Mouse (Mus musculus): Measurements from ENCODE around the gene Tmbim6.

The Tmbim6 gene

DNA sequence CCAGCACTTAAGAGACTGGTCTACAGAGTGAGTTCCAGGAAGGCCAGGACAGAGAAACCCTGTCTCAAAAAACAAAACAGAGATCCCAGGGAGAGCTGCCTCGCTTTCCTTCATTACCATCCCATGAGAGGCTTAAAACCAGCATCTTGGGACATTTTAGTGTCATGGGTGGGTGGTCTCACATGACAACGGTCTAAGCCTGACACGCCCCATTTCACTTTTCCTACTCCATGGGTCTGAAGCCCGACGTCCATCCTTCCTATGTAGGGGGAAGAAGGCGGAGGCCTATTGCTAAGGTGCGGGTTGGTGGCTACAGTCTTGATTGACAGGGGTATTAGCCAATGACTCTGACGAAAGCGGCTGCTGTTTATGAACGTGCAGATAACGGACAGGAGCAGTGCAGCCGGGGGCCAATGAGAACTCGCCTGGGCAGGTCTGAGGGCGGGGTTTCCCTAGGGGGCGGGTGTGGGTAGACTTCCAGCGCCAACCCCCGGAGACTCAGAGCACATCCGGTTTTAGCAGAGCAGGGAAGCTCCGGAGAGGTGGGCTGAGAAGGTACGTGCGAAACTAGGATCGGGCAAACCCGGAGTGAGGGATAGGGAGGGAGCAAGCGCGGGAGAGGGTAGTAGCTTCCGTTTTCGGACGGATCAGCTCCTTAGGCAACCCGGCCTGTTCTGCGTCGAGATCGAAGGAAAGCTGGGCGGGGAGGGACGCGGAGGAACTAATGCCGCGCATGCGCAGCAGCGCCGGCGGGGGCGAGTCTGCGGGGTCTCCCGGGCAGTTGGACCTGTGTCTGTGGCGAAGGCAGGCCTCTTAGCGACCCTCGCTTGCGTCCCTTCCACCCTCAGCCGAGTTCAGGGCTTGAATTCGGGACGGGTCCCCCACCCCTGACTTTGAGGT lies at the start of gene Tmbim6:
TSS of gene Tmbim6 (plus strand) at position 397 of the 900 bp plus-strand sequence.
- DNase-seq, result peak; percentile 100

DNA sequence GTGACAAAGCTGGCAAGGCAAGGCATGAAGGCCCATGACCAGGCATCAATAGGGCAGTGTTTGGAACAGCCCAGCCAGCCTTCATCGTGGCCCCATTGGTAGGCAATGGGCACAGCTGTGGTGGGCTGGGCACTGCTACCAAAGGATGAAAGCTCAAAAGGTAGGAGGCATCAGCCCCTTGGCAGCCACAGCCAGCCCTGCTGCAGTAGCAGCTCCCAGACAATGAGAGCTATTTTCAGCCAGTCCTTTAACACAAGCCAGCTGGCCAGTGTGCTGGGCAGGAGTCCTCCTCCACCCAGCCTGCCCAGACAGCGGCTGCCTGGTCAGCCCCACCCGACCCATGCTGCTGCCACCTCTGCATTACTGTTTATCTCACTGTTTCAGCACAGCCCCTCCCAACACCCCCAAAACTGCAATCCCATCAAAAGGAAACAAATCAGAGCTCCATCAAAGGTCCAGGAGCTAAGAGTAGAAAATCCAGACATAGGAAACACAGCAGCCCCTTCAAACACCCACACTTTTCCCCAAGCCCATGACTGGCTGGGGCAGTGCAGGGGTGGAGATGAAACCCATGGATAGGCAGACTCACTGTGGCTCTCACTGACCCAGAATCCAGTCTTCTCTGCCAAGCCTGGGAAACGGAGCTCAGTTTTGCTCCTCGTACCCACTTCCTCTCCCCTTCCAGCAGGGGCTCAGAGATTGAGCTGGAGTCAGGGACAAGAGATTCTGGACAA lies 49.1 kb upstream of the Tmbim6 start:
- peak; percentile 39 for DNase-seq

DNA sequence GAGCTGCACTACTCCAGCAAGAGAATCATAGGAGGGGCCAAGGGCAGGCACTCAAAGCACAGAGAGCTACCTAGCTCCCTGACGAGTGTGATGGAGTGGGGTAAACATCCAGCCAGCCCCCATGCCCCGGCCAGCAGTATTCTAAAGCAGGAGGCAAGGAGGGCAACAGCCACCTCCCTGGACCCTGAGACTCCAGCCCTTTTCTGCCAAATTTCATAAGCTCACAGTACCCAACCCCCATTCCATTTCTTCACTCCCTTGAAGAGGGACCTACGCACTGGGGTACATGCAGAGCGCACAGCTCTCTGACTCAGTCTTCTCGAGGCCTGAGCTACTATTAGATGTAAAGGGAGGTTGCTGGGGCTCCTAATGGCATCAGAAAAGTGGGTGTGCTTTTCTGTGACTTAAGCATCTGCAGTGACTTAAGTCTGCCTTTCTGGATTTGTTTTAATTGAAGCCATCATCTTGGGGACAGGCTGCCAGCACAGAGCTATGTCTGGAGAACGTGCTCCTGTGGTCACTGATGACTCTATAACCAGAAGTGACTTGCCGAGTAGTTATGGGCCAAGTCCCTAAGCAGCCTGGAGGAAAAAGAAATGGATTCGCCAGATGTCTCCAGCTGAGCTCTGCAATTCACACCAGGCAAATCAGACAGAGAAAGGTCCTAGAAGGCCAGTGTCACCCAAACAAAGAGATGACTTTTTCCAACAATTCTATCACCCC lies 48.4 kb upstream of the Tmbim6 start:
- no peak for DNase-seq

DNA sequence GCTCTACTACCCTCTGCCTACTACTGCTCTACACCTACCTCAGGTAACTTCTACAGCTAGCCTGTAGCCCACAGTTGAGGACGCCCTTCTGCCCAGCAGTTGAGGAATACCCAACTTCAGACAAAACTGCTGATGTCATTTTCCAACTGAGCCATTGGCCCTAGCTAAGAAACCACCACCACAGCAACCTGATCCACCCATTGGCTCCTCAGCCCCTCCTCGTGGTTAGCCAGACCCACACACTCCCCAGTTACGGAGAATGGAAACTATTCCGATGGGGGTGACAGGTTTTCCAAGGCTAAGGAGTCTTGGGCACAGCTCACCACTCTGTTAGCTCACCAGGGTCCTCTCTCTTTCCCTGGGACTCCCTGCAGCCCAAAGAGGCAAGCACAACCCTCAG lies 47.7 kb upstream of the Tmbim6 start:
- DNase-seq, result no peak

DNA sequence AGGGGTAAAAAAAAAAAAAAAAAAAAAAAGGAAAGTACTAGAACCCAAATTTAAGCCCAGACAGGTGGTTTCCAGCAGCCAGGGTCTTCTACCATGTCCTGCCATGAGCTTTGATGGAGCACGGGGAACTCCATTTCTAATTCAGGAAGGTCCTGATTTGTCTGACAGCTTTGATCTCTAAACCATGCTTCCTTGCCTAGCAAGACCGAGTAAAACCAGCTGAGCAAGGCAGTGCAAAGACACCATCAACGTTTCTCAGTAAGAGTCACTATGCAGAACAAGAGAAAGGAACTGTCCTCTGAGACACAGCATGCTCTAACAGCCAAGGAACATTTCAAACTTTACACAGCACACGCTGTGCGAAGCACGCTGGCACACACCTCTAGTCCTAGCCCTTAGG lies 41.1 kb upstream of the Tmbim6 start:
- no peak for DNase-seq

DNA sequence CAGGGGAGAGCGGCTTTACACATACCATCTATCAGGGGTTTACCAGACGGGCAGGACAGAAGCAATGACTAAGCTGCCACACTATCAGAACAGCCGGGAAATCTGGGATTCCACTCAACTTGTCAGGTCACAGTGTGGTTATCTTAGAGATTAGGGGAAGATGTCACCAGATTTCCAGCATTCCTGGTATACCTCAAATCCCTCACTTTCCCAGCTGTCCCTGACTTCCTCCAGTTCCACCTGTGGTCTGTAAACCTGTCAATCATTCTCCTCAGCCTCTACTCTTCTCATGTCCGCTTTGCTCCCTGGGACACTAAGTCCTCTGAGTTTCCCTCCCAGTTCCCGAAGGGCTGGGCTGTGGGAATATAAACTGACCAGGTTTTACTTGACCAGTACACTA lies 40.4 kb upstream of the Tmbim6 start:
- no peak for DNase-seq

DNA sequence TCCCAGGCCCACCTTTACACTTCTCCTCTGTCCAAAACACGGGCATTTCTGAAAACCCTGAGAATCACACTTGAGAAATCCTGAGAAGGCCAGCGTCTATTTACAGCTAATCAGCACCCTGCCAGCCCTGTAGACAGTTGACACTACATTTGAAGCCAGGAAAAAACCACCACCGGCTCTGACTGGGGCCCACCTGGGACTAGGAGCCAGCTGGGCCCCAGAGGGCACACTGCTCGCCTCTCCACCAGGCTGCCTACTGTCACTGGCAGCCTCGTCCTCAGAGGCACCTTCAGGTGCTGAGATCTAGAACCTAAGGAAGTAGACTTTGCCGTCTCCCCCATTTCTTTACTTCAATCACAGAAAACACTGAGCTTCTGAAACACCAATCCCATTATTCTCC lies 37.0 kb upstream of the Tmbim6 start:
- no peak for DNase-seq

DNA sequence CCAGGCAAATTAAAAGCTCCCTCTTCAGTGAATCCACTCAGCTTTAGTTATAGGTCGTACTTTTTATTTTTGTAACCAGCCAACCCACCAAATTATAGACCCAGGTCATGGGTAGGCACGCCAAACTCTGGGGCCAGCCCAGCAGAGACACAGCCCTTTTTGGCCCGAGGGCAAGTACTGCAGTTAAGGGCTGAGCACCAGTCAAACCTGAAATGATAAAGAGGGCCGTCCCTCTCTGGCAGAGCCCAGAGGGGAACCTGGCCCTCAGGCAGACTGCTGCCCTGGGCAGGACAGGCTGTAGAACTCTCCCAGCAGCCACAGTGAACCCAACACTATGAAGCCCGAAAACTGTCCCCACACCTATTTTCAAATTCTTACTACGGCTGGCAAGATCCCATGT lies 36.2 kb upstream of the Tmbim6 start:
- DNase-seq, result no peak

DNA sequence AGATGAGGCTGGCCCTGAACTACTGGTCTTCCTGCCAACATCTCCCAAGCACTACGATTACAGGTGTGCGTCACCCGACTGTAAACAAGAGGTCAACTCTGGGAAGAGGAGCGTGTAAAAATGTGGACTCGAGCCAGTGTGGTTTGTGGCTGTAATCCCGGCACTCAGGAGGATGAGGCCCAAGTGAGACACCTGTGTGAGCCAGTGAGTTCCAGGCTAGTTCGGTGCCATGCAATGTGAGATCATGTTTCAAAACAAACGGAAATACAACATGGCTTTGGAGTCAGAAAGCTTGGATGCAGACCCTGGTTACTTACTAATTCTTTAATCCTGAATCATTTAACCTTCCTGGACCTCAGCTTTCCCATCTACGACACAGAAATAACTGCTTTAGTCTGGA lies 33.7 kb upstream of the Tmbim6 start:
- DNase-seq, result no peak

DNA sequence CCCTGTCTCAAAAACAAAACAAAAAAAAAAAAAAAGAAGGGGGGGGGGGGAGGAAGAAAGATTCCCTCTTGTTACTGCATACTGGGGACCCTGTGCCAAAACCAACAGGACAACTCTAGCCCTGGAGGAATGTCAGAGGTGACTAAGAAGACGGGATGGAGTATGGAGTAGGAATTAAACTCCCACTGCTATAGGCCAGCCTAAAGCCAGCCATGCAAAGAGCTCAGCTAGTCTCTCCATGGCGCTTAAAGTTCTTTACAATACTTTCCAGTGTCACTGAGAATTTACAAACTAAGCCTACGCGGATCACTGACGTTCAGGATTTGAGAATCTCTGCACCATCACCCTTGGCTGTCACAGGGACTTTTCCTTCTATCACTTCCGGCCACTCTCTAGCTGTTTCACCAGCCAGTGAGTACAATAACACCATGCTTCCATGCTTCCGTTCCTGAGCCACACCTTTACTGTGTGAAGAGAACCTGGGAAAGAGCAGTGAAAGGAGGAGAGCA lies 28.6 kb upstream of the Tmbim6 start:
- no peak for DNase-seq

DNA sequence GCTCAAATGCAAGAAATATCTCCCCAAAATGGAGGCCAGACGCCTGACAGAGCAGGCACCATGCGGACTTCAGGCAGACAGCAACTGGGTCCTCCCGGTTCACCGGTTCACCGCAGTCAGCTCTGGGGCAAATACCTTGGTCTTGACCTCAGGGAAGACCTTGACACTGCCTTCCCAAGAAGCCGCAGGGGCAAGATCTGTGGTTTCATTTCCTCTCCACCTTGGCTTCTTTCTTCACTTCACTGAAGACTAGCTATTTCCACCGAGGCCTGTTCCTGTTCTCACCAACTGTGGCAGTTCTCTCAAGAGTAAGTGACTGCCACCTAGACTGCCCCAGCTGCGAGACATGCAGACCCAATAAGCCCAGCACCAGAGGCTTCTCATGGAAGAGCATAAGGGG lies 27.8 kb upstream of the Tmbim6 start:
- DNase-seq, result no peak

DNA sequence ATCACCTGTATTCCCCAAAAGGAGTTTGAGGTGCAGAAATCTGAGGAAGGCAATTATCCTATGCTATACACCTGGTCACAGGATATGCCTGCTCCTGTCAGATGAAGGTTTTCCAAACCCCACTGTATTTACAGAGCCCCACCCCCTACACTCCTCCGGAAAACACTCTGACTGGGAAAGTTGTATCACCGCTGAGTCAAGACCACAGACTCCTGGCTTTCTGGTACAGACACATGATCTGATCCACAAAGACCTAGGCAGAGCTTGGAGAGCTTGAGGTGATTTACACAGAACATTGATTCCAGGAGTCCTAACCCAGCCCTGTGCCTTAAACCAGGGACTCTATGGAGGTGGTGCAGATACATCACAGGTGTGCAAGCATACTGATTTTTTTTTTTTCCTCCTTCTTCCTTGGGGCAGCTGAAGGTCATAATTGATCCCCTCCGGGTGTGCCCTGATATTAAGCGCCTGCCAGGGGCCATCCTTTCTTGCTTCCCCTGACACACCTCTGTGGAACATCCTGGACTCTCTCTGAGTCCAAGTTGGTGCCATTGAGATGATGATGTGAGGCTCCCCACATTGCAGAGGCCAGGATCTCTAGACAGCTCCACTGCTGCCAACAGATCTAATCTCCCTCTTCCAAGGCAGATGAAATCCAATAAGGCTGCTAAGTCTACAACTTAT lies 24.0 kb upstream of the Tmbim6 start:
- no peak for DNase-seq

DNA sequence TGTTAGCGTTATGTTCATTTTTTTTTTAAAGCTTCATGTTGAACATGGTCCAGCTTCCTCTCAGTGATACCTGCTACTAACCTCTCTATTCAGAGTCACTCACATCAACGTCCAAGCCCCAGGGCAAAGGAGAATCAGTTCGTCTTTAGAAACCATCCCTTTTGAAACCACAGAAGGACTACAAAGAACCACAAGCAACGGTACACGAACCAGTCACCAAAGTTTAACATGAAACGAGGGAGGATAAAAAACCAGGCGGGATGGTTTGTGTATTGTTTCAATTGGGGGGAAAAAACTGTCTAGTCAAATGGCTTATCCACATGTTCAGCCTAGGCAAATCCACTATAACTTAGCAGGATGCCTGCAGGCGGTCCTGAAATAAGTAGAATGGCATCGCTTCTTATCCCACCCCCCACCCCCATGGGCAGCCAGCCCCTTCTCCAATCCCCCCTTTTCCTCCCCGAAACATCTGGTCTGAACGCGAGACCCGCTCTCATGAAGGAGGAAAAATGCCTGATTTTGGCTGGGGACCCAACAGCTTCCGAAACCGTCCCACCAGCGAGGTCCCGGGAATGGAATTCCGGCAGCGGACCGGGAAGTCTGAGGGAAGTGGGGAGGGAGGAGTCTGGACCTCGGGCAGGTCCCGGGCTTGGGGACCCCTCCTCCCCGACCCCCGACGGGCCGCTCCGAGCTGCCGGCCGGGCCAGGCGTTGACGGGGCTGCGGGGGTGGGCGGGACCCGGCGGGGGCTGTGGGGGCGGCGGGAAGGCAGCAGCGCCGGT lies 23.1 kb upstream of the Tmbim6 start:
- DNase-seq, result no peak

DNA sequence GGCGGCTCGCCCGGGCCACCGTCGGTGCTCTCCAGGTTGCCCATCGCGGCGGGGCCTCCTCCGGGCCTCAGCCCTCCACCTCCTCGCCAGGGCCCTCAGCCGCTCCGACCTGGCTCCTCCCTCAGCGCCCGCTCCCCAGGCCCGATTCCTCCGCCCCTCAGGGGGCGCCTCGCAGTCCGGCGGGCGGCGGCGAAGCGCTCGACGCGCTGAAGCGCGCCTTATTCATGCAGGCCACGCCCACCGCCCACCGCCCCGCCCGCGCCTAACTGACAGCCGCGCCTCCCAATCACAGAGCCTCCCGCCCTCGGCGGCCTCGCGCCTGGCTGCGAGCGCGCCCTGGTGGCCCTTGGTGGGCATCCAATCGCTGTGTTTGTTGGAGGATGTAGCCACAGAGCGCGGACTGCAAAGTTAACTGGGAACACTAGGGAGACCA lies 22.4 kb upstream of the Tmbim6 start, which contains the start of gene Fmnl3:
TSS of gene Fmnl3 (minus strand) at position 224 of the 433 bp plus-strand sequence.
- peak; percentile 92 for DNase-seq

DNA sequence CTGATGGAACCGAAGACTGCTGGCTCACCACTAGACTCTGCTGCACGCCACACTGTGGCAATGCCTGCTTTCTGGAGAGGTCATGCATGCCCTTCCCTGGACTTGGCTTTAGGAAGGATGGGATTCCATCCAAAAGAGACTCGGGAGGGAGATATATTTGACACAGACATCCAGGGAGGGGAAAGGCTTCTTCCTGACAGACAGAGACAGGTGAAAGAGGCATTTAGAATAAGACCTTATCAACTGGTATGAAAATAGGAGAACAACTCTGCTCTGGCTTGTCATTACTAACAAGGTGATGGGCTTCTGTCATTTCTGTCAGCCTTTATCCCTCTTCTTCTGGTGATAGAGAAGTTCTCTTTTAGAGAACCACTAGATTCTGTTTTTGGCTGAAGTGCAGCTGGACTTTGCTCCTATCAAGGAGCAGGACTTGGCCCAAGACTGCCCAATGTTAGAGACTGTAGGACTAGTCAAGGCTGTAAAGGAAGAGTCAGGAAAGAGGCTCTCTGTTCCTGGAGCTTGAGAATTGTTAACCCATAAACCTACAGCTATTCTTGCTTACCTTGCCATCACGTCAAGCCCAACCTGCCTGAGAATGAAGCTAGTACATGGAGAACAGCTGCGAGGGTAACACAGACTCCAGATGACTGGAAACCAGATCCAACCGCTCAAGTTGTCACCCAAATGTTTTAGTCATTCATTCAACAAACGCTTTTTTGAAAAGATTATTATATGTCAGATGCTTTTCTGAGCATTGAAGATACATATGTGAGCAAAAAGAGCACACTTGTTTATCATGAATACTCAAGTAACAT lies 20.9 kb upstream of the Tmbim6 start:
- no peak for DNase-seq

DNA sequence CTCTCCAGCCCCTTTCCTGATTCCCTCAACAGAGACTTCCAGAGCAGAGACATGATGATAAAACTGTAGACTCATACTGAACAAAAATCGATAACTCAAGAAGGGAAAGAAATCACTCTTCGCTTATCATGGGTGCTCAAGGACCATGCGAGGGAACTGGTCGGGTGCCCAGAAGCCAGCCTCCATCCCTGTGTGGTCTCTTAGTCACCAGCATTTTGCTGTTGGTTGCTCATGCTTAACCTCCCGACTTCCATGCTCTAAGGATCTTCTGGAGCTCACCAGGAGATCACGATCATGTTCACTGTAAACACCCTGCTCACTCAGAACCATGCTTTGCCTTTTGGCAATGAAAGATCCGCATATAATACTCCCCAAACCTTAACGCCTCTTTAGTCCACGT lies 19.9 kb upstream of the Tmbim6 start:
- DNase-seq, result no peak

DNA sequence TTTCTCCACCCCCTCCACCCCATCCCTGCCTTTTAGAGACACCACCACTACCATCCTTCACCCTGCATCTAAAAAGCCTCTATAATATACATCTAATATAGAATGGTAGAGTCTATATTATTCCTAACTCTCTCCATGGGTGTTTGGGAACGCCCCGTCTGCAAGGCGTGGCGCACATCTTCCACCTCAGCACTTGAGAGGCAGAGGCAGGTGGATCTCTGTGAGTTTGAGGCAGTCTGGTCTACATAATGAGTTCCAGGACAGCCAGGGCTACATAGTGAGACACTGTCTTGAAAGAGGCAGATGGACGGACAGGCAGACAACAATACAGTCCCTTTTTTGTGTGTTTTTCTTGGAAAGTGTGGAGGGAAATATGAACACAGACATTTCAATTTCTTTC lies 17.6 kb upstream of the Tmbim6 start:
- DNase-seq, result no peak

DNA sequence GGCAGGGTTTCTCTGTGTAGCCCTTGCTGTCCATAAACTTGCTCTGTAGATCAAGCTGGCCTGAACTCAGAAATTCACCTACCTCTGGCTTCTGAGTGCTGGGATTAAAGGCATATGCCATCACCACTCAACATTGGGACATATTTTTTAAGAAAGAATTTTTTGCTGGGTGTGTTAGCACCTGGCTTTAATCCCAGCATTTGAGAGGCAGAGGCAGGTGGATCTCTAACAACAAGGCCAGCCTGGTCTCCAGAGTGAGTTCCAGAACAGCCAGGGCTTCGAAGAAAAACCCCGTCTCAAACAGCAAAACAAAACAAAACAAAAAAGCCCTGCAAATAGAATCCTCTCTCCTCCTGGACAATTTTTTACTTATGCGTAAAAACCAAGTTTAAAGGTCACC lies 17.1 kb upstream of the Tmbim6 start:
- DNase-seq, result no peak

DNA sequence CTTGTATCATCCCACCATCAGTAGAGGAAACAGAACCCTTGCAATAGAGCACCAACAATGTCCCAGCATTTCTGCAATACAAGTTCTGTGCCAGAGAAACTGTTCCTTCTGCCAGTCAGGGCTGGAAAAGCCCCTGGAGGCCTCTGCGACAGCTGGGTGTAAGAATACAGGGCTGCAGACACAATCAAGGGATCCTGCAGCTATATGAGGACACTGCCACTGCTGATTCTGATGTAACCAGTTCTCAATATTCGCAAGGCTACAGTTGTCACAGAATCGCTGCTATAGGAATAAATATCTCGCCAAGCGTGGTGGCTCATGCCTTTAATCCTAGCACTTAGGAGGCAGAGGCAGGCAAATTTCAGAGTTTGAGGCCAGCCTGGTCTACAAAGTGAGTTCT lies 16.4 kb upstream of the Tmbim6 start:
- no peak for DNase-seq

DNA sequence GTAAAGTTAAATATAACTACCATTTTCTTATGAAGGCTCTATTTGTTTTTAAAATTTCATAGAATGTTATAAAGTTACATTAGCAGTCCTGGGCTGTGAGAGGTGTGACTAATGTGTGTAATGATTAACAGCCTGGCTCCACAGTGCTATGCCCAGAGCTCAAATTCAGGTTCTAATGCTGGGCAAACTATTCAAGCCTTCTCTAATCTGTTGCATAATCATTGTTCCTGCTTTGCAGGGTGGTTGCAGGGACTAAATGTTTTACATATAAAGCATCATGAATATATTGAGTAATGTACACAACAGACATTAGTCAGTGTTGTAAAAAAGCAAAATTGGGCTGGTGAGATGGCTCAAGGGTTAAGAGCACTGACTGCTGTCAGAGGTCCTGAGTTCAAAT lies 9.8 kb upstream of the Tmbim6 start:
- DNase-seq, result no peak

DNA sequence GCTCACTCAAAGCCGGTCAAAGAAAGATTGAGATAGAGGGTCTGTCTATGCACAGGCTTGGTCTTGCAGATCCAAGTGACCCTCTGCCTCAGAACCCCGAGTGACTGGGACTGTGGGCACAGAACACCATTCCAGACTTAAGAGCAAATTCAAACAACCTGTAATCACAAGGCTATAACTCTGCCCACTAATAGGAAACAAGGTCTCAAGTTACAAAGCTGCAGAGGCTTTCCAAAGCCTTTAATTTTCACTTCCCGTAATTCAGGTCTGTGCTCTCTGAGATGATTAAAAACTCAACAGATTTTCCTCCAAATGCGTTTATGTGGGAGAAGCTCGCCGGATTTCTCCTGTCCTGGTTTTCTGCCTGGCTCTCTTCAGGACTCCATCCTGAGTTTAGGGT lies 8.6 kb upstream of the Tmbim6 start:
- no peak for DNase-seq

Measured in cerebellum, adult 9-11 months (tissue).